Mouse (Mus musculus) G1E (cell line): ENCODE results near the gene Cubn.

ENCODE experiments used
- CTCF ChIP-seq: IDR thresholded peaks from 2 replicates; pipeline ENCODE4 v1.5.1; 2012; ENCODE audit warnings: low read depth, low read length, inconsistent platforms, mixed read lengths
- GATA1 ChIP-seq: IDR thresholded peaks from 2 replicates; pipeline ENCODE4 v1.6.1; 2012; ENCODE audit warnings: borderline replicate concordance, low read length, inconsistent platforms, mixed read lengths
- GATA2 ChIP-seq: IDR thresholded peaks from 2 replicates; pipeline ENCODE4 v1.6.1; 2012; ENCODE audit warnings: low read depth, low read length, inconsistent platforms, borderline replicate concordance

DNA sequence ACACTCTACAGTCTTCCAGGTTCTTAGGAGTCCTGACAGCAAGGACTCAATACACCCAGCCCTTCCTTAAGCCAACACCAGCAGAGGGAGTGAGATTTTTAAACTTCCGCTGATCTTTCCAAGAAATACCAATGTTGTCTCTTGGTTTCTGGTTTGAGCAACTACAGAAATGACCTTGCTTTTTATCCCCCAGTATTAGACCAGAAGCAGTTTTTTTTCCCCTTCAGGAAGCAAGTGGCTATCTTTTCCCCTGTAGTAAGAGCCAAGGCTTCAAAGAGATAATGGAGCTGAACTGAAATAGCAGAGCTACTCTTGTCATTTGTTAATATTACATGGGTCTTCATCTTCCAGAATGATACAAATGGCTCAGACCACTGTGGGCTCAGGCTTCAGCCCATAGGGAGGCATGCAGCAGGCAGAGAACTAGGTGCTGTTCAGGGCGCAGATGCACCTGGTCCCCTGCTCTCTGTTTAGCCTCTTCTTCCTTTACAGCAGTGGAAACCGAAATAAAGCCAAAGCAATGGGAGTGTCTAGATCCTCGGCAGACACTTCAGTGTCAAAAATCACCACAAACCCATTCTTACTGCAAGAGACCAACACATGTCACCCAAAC, 222.8 kb downstream of the Cubn start:
- TF ChIP-seq GATA1 (no peak), CTCF (no peak), GATA2 (no peak)
